Mouse (Mus musculus) kidney, postnatal 10 days (tissue): ENCODE measurements at regions not wholly inside any gene's neighbourhood (a gene's known extent, or its start where the extent isn't known, plus 50 kb on each side); places are given as distances from the start of the nearest gene placed in this dataset.

Source experiments
- DNase-seq: peaks from one replicate; pipeline ENCODE4 v3.0.0; 2021; ENCODE audit warnings: mixed read lengths

- DNase-seq: peak; percentile 34
Measured at GRCm38 (mm10) chrX:76680890-76681289, 78.2 kb upstream of the Cldn34d start.
